Mouse (Mus musculus): Measurements from ENCODE around the gene Hpcal1. TPM values are rescaled to one million over a fixed set of nuclear protein-coding genes. Genes with fewer than 3 reads are reported as not detected.

Hpcal1 gene
- 2.9 TPM for polyA plus RNA-seq (2014; fragmentation: Illumina TruSeq; extraction: RNeasy Lipid Tissue Mini Kit (QIAGEN cat#74804); ENCODE audit: low read depth, low replicate concordance)

GRCm38 (mm10) chr12:17690564-17691281, at the start of gene Hpcal1:
Hpcal1 (plus strand) TSS chr12:17690856.

Other genes starting within 250 kb of the Hpcal1 start
- 451 TPM for gene Odc1, start 146.1 kb upstream of the Hpcal1 start, polyA plus RNA-seq (2014; fragmentation: Illumina TruSeq; extraction: RNeasy Lipid Tissue Mini Kit (QIAGEN cat#74804); ENCODE audit: low read depth, low replicate concordance)

Measured in testis, adult 10 weeks (tissue).